Mouse (Mus musculus): ENCODE data around the gene Hoxb13. TPM values are rescaled to one million over a fixed set of nuclear protein-coding genes. Genes with fewer than 3 reads are reported as not detected.
A peak's percentile ranks its signal among the peaks of the same experiment; 100 is the strongest.

The Hoxb13 gene
- polyA plus RNA-seq (2011; ENCODE audit: insufficient read depth, insufficient read length, low replicate concordance, missing spikeins): not detected in 2 replicates

- 3% methylated on average over 35 of the region's 35 CpGs for WGBS
- Histone ChIP-seq H3K4me3 (replicated peaks; ENCODE audit: control insufficient read depth, low read depth, low read length) (no peak within 1 kb of the TSS), H3K4me1 (ENCODE audit: control insufficient read depth, insufficient read depth, low read length) (no peaks in the 10 kb centered on the region), H3K27ac (ENCODE audit: control insufficient read depth, insufficient read depth, low read depth, low read length, poor library complexity) (no peak within 1 kb of the TSS; the same call in 1 of the 2 replicates)
- TF ChIP-seq POLR2A (IDR thresholded peaks at IDR 0.05; ENCODE audit: borderline replicate concordance, control insufficient read depth, low read depth, low read length) (no peak), CTCF (IDR thresholded peaks at IDR 0.05; ENCODE audit: control insufficient read depth, insufficient read depth, low read length) (no peak)
Observed at GRCm38 (mm10) chr11:96193521-96194400, at the start of gene Hoxb13. TSS of gene Hoxb13 (plus strand) at chr11:96194316.

GRCm38 (mm10) chr11:96145622-96146270, 48.4 kb upstream of the Hoxb13 start:
- 2% methylated on average over 15 of the region's 15 CpGs for WGBS
- no peak overlapping the region for H3K4me3 ChIP-seq (replicated peaks; ENCODE audit: control insufficient read depth, low read depth, low read length)
- no peaks in the 10 kb centered on the region for H3K4me1 ChIP-seq (ENCODE audit: control insufficient read depth, insufficient read depth, low read length)
- peak; percentile 52 for TF ChIP-seq CTCF (IDR thresholded peaks at IDR 0.05; ENCODE audit: control insufficient read depth, insufficient read depth, low read length)
- TF ChIP-seq POLR2A (IDR thresholded peaks at IDR 0.05; ENCODE audit: borderline replicate concordance, control insufficient read depth, low read depth, low read length): no peak
- H3K27ac ChIP-seq (ENCODE audit: control insufficient read depth, insufficient read depth, low read depth, low read length, poor library complexity): no peak overlapping the region

- H3K27ac ChIP-seq (ENCODE audit: control insufficient read depth, insufficient read depth, low read depth, low read length, poor library complexity): no peak overlapping the region
- WGBS: 63% methylated on average over 6 of the region's 6 CpGs
- H3K4me1 ChIP-seq (ENCODE audit: control insufficient read depth, insufficient read depth, low read length): no peaks in the 10 kb centered on the region
- no peak for TF ChIP-seq CTCF (IDR thresholded peaks at IDR 0.05; ENCODE audit: control insufficient read depth, insufficient read depth, low read length)
- no peak for TF ChIP-seq POLR2A (IDR thresholded peaks at IDR 0.05; ENCODE audit: borderline replicate concordance, control insufficient read depth, low read depth, low read length)
- H3K4me3 ChIP-seq (replicated peaks; ENCODE audit: control insufficient read depth, low read depth, low read length): no peak overlapping the region
Observed at GRCm38 (mm10) chr11:96147471-96147870, 46.6 kb upstream of the Hoxb13 start.

GRCm38 (mm10) chr11:96164769-96165168, 29.3 kb upstream of the Hoxb13 start:
- WGBS: 49% methylated on average over 12 of the region's 12 CpGs
- Histone ChIP-seq H3K4me1 (ENCODE audit: control insufficient read depth, insufficient read depth, low read length) (no peaks in the 10 kb centered on the region; the same call in 1 of the 2 replicates), H3K27ac (ENCODE audit: control insufficient read depth, insufficient read depth, low read depth, low read length, poor library complexity) (no peak overlapping the region)

GRCm38 (mm10) chr11:96168125-96168524, 26.0 kb upstream of the Hoxb13 start:
- no peak overlapping the region for H3K4me3 ChIP-seq (replicated peaks; ENCODE audit: control insufficient read depth, low read depth, low read length)
- no peak overlapping the region for H3K27ac ChIP-seq (ENCODE audit: control insufficient read depth, insufficient read depth, low read depth, low read length, poor library complexity)
- no peak for TF ChIP-seq POLR2A (IDR thresholded peaks at IDR 0.05; ENCODE audit: borderline replicate concordance, control insufficient read depth, low read depth, low read length)
- no peak for TF ChIP-seq CTCF (IDR thresholded peaks at IDR 0.05; ENCODE audit: control insufficient read depth, insufficient read depth, low read length)
- no peaks in the 10 kb centered on the region; the same call in 1 of the 2 replicates for H3K4me1 ChIP-seq (ENCODE audit: control insufficient read depth, insufficient read depth, low read length)
- 30% methylated on average over 9 of the region's 9 CpGs for WGBS

More at GRCm38 (mm10) chr11:96164769-96165168, 29.3 kb upstream of the Hoxb13 start:
- no peak overlapping the region for H3K4me3 ChIP-seq (replicated peaks; ENCODE audit: control insufficient read depth, low read depth, low read length)
- TF ChIP-seq POLR2A (IDR thresholded peaks at IDR 0.05; ENCODE audit: borderline replicate concordance, control insufficient read depth, low read depth, low read length): no peak
- no peak for TF ChIP-seq CTCF (IDR thresholded peaks at IDR 0.05; ENCODE audit: control insufficient read depth, insufficient read depth, low read length)

GRCm38 (mm10) chr11:96169016-96169415, 25.1 kb upstream of the Hoxb13 start:
- no peak for TF ChIP-seq POLR2A (IDR thresholded peaks at IDR 0.05; ENCODE audit: borderline replicate concordance, control insufficient read depth, low read depth, low read length)
- no peak for TF ChIP-seq CTCF (IDR thresholded peaks at IDR 0.05; ENCODE audit: control insufficient read depth, insufficient read depth, low read length)
- Histone ChIP-seq H3K27ac (ENCODE audit: control insufficient read depth, insufficient read depth, low read depth, low read length, poor library complexity) (no peak overlapping the region), H3K4me3 (replicated peaks; ENCODE audit: control insufficient read depth, low read depth, low read length) (no peak overlapping the region), H3K4me1 (ENCODE audit: control insufficient read depth, insufficient read depth, low read length) (no peaks in the 10 kb centered on the region; the same call in 1 of the 2 replicates)
- WGBS: 18% methylated on average over 7 of the region's 7 CpGs

- H3K4me1 ChIP-seq (ENCODE audit: control insufficient read depth, insufficient read depth, low read length): no peaks in the 10 kb centered on the region
- no peak for TF ChIP-seq POLR2A (IDR thresholded peaks at IDR 0.05; ENCODE audit: borderline replicate concordance, control insufficient read depth, low read depth, low read length)
- no peak for TF ChIP-seq CTCF (IDR thresholded peaks at IDR 0.05; ENCODE audit: control insufficient read depth, insufficient read depth, low read length)
- H3K27ac ChIP-seq (ENCODE audit: control insufficient read depth, insufficient read depth, low read depth, low read length, poor library complexity): no peak overlapping the region
- WGBS: 6% methylated on average over 20 of the region's 20 CpGs
- H3K4me3 ChIP-seq (replicated peaks; ENCODE audit: control insufficient read depth, low read depth, low read length): no peak overlapping the region
Observed at GRCm38 (mm10) chr11:96170711-96171379, 23.3 kb upstream of the Hoxb13 start.

- Histone ChIP-seq H3K4me3 (replicated peaks; ENCODE audit: control insufficient read depth, low read depth, low read length) (no peak overlapping the region), H3K4me1 (ENCODE audit: control insufficient read depth, insufficient read depth, low read length) (no peaks in the 10 kb centered on the region), H3K27ac (ENCODE audit: control insufficient read depth, insufficient read depth, low read depth, low read length, poor library complexity) (no peak overlapping the region)
- WGBS: 15% methylated on average over 3 of the region's 3 CpGs
- TF ChIP-seq POLR2A (IDR thresholded peaks at IDR 0.05; ENCODE audit: borderline replicate concordance, control insufficient read depth, low read depth, low read length) (no peak), CTCF (IDR thresholded peaks at IDR 0.05; ENCODE audit: control insufficient read depth, insufficient read depth, low read length) (no peak)
Observed at GRCm38 (mm10) chr11:96171601-96172000, 22.5 kb upstream of the Hoxb13 start.
